Mouse (Mus musculus) cortical plate, adult 2 months (tissue): ENCODE results near the gene Snap25.

Source experiments
- CTCF ChIP-seq: fragments of 200-500 bp; IDR thresholded peaks from 2 replicates; pipeline ENCODE4 v1.5.1; 2011; ENCODE audit warnings: mild to moderate bottlenecking, control low read depth, low read length; ENCODE audit not compliant: insufficient read depth; ENCODE audit errors: extremely low read depth
- POLR2A ChIP-seq: fragments of 200-500 bp; IDR thresholded peaks from 2 replicates; pipeline ENCODE4 v1.6.1; 2011; ENCODE audit warnings: mild to moderate bottlenecking, low read length, control low read depth; ENCODE audit not compliant: insufficient read depth; ENCODE audit errors: extremely low read depth

DNA sequence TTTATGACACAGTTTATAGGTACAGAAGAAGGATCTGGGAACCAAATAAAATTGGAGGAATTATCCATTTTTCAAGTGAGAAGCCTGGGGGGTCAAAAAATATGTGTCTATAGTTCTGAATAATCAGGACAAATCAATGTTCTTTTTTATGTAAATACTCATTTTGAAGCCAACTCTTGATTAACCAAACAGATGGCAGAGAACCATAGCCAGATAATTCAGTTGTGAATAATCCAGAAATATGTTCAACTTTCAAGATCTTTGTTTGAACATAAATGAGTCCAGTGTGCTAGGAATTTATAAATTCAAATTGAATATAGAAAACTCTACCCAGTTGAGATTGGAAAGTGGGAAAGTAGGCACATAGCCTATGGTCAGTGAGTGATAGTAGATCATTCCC, 67.0 kb downstream of the Snap25 start:
- TF ChIP-seq CTCF, result no peak
- no peak for TF ChIP-seq POLR2A
